Mouse (Mus musculus): ENCODE data around the gene Hormad1. TPM values are rescaled to one million over a fixed set of nuclear protein-coding genes. Genes with fewer than 3 reads are reported as not detected.
A peak's percentile ranks its signal among the peaks of the same experiment; 100 is the strongest.
"Not testable (repeated sequence)": the region's sequence is repeated elsewhere in the genome, so short reads cannot be mapped to it uniquely, and the experiment has no call there.

Hormad1 gene
- polyA plus RNA-seq, 1 experiment = not detected

DNA sequence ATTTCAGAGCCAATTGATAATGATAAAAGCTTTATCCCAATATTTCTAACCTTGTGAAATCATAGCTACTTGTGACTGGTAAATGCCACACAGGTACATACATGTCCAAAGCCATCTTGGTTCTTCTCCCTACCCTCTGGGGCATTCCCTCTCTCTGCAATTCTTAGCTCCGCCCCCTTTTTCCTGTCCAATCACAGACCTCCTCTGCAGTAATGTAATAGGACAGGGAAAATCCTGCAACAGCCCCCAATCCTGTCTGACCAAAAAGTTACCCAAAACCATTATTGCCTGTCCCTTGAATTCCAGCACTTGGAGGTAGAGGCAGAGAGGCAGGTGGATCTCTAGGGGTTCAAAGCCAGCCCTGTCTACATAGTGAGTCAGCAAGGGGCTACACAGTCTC is 61.8 kb downstream of the Hormad1 start:
- Histone ChIP-seq H3K4me3 (no peak overlapping the region), H3K79me2 (ENCODE audit: control insufficient read depth, insufficient read depth) (peaks cover 10% of the 10 kb centered on the region), H3K36me3 (ENCODE audit: control insufficient read depth, insufficient read depth) (peaks cover 10% of the 10 kb centered on the region), H3K4me2 (ENCODE audit: low read depth) (no peak overlapping the region), H3K27me3 (ENCODE audit: control insufficient read depth, insufficient read depth, insufficient read length) (no peaks in the 10 kb centered on the region), H3ac (ENCODE audit: control insufficient read depth, insufficient read length) (no peak overlapping the region)
- TF ChIP-seq SRF (IDR thresholded peaks at IDR 0.05; ENCODE audit: control insufficient read depth, insufficient read length, low read depth) (no peak), MYOD1 (IDR thresholded peaks at IDR 0.05; ENCODE audit: control insufficient read depth in 1 of 3, insufficient read length in 2 of 3, low read depth in 2 of 3) (no peak), USF1 (IDR thresholded peaks at IDR 0.05; ENCODE audit: low read depth) (no peak), E2F4 (IDR thresholded peaks at IDR 0.05; ENCODE audit: insufficient read depth) (no peak), POLR2AphosphoS2 (IDR thresholded peaks at IDR 0.05; ENCODE audit: insufficient read length, low read depth) (no peak), TCF12 (IDR thresholded peaks at IDR 0.05; ENCODE audit: insufficient read depth, poor library complexity, severe bottlenecking) (no peak), MAX (IDR thresholded peaks at IDR 0.05; ENCODE audit: low read depth) (no peak), REST (IDR thresholded peaks at IDR 0.05; ENCODE audit: insufficient read depth, insufficient read length) (no peak), POLR2A (IDR thresholded peaks at IDR 0.05; ENCODE audit: insufficient read length, low read depth) (no peak), TCF3 (IDR thresholded peaks at IDR 0.05; ENCODE audit: insufficient read length, low read depth) (no peak), MYOG (IDR thresholded peaks at IDR 0.05; ENCODE audit: control insufficient read depth in 1 of 3, insufficient read depth in 1 of 3, insufficient read length in 2 of 3, low read depth in 2 of 3) (no peak), CEBPB (IDR thresholded peaks at IDR 0.05; ENCODE audit: insufficient read depth, poor library complexity, severe bottlenecking) (no peak)

DNA sequence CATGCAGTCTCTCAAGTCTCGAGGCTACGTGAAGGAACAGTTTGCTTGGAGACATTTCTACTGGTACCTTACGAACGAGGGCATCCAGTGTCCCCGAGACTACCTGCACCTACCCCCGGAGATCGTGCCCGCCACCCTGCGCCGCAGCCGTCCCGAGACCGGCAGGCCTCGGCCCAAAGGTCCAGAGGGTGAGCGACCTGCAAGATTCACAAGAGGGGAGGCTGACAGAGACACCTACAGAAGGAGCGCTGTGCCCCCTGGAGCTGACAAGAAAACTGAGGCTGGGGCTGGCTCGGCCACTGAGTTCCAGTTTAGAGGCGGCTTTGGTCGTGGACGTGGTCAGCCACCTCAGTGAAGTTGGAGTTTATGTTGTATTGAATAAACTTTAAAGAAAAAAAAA is 62.9 kb downstream of the Hormad1 start:
- Histone ChIP-seq H3K36me3 (ENCODE audit: control insufficient read depth, insufficient read depth) (peaks cover 22% of the 10 kb centered on the region), H3K79me2 (ENCODE audit: control insufficient read depth, insufficient read depth) (peaks cover 22% of the 10 kb centered on the region)
- not testable (repeated sequence) for H3K4me2 ChIP-seq (ENCODE audit: low read depth); H3K27me3 ChIP-seq (ENCODE audit: control insufficient read depth, insufficient read depth, insufficient read length); H3K4me3 ChIP-seq; H3ac ChIP-seq (ENCODE audit: control insufficient read depth, insufficient read length)

DNA sequence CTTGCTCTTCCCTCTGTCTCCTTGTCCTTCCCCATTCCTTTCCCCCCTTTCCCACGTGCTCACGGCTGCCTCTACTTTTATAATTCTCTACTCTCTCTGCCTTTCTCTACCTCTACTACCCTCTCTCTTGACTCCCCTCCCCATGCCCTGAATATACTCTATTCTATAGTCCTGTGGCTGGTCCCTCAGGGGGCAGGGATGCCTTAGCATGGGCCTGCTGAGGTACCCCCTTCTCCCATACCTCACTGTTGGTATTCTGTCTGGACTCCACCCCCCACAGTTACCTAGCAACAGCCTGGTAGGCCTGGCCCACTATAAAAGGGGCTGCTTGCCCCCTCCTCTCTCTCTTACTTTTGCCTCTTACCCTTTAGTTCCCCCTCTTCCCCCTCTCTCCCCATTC is 64.1 kb downstream of the Hormad1 start:
- TF ChIP-seq E2F4 (IDR thresholded peaks at IDR 0.05; ENCODE audit: insufficient read depth) (no peak), MAX (IDR thresholded peaks at IDR 0.05; ENCODE audit: low read depth) (no peak), TCF3 (IDR thresholded peaks at IDR 0.05; ENCODE audit: insufficient read length, low read depth) (no peak), MYOD1 (IDR thresholded peaks at IDR 0.05; ENCODE audit: control insufficient read depth in 1 of 3, insufficient read length in 2 of 3, low read depth in 2 of 3) (no peak), SRF (IDR thresholded peaks at IDR 0.05; ENCODE audit: control insufficient read depth, insufficient read length, low read depth) (no peak), REST (IDR thresholded peaks at IDR 0.05; ENCODE audit: insufficient read depth, insufficient read length) (no peak), POLR2A (IDR thresholded peaks at IDR 0.05; ENCODE audit: insufficient read length, low read depth) (no peak), CEBPB (IDR thresholded peaks at IDR 0.05; ENCODE audit: insufficient read depth, poor library complexity, severe bottlenecking) (no peak), USF1 (IDR thresholded peaks at IDR 0.05; ENCODE audit: low read depth) (no peak), POLR2AphosphoS2 (IDR thresholded peaks at IDR 0.05; ENCODE audit: insufficient read length, low read depth) (no peak), MYOG (IDR thresholded peaks at IDR 0.05; ENCODE audit: control insufficient read depth in 1 of 3, insufficient read depth in 1 of 3, insufficient read length in 2 of 3, low read depth in 2 of 3) (no peak), TCF12 (IDR thresholded peaks at IDR 0.05; ENCODE audit: insufficient read depth, poor library complexity, severe bottlenecking) (no peak)
- no peak overlapping the region for H3ac ChIP-seq (ENCODE audit: control insufficient read depth, insufficient read length)
- no peak overlapping the region for H3K4me3 ChIP-seq
- H3K36me3 ChIP-seq (ENCODE audit: control insufficient read depth, insufficient read depth) = peaks cover 33% of the 10 kb centered on the region
- no peak overlapping the region for H3K4me2 ChIP-seq (ENCODE audit: low read depth)
- H3K79me2 ChIP-seq (ENCODE audit: control insufficient read depth, insufficient read depth) = peaks cover 34% of the 10 kb centered on the region
- H3K27me3 ChIP-seq (ENCODE audit: control insufficient read depth, insufficient read depth, insufficient read length) = no peaks in the 10 kb centered on the region

DNA sequence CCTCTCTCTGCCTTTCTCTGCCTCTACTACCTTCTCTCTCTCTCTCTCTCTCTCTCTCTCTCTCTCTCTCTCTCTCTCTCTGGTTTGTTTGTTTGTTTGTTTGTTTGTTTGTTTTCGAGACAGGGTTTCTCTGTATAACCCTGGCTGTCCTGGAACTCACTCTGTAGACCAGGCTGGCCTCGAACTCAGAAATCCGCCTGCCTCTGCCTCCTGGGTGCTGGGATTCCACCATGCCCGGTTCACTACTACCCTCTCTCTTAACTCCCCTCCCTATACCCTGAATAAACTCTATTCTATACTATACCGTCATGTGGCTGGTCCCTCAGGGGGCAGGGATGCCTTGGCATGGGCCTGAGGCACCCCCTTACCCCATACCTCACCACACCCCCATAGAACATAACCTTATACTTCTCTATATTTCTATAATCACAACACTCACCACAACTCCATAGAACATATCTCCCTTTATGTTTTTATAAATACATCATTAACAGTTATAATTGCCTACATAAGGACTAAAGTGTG is 64.6 kb downstream of the Hormad1 start:
- peak overlapping the region; percentile 89 for H3K4me2 ChIP-seq (ENCODE audit: low read depth)
- peak overlapping the region; percentile 62 for H3K4me3 ChIP-seq
- not testable (repeated sequence) for H3ac ChIP-seq (ENCODE audit: control insufficient read depth, insufficient read length)

DNA sequence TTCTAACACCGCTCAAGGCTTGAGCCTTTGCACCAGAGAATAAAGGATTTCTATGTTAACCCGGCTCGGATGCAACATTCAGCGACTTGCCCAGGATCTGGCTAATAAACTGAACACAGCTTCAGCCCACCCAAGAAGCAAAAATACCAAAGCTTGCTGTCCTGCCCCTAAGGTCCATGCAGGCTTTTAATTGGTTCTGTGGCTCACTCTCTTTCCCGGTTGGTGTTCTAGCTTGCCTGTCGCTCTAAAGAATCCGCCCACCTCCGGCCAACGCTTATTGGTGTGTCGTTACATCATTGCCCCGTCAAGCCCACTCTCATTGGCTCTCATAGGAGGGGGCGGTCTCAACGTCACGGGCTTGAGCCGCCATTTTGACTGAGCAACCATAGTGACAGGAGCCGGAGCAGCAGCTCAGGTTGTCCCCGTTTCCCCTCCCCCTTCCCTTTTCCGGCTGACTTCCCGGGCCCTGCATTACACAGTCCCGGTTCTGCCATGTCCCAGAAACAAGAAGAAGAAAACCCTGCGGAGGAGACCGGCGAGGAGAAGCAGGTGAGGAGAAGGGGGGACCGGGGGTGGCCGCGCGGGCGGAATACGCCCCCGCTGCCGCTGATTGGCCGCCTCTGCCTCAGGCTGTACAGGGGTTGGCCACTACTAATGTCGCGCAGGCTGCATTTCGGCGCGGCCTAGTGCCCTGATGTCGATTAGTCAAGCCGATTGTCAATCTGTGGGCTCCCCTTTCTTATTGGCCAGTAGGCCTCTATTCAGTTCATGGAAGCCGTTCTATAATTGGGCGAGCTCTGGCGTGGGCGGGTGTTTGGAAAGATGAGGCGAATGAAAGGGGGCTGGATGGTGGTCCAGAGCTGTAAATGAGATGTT is 65.4 kb downstream of the Hormad1 start, which contains the start of gene Ensa:
Gene Ensa, plus strand, starts transcription at position 366 of the 876 bp plus-strand sequence.
- Histone ChIP-seq H3K4me3 (peak within 1 kb of the TSS; percentile 62), H3K27me3 (ENCODE audit: control insufficient read depth, insufficient read depth, insufficient read length) (no peaks in the 10 kb centered on the region), H3K36me3 (ENCODE audit: control insufficient read depth, insufficient read depth) (peaks cover 37% of the 10 kb centered on the region), H3ac (ENCODE audit: control insufficient read depth, insufficient read length) (no peak within 1 kb of the TSS), H3K4me2 (ENCODE audit: low read depth) (peak within 1 kb of the TSS; percentile 99), H3K79me2 (ENCODE audit: control insufficient read depth, insufficient read depth) (peaks cover 37% of the 10 kb centered on the region)
- TF ChIP-seq MYOD1 (IDR thresholded peaks at IDR 0.05; ENCODE audit: control insufficient read depth in 1 of 3, insufficient read length in 2 of 3, low read depth in 2 of 3) = no peak
- TF ChIP-seq TCF3 (IDR thresholded peaks at IDR 0.05; ENCODE audit: insufficient read length, low read depth) = no peak
- TF ChIP-seq SRF (IDR thresholded peaks at IDR 0.05; ENCODE audit: control insufficient read depth, insufficient read length, low read depth) = peak; percentile 45
- no peak for TF ChIP-seq TCF12 (IDR thresholded peaks at IDR 0.05; ENCODE audit: insufficient read depth, poor library complexity, severe bottlenecking)
- TF ChIP-seq REST (IDR thresholded peaks at IDR 0.05; ENCODE audit: insufficient read depth, insufficient read length) = no peak
- no peak for TF ChIP-seq USF1 (IDR thresholded peaks at IDR 0.05; ENCODE audit: low read depth)
- TF ChIP-seq E2F4 (IDR thresholded peaks at IDR 0.05; ENCODE audit: insufficient read depth) = no peak
- TF ChIP-seq MYOG (IDR thresholded peaks at IDR 0.05; ENCODE audit: control insufficient read depth in 1 of 3, insufficient read depth in 1 of 3, insufficient read length in 2 of 3, low read depth in 2 of 3) = no peak
- TF ChIP-seq POLR2A (IDR thresholded peaks at IDR 0.05; ENCODE audit: insufficient read length, low read depth) = peak; percentile 67
- TF ChIP-seq CEBPB (IDR thresholded peaks at IDR 0.05; ENCODE audit: insufficient read depth, poor library complexity, severe bottlenecking) = 0 out of 2 replicates have a peak, but pooled peaks have one; percentile 42
- TF ChIP-seq POLR2AphosphoS2 (IDR thresholded peaks at IDR 0.05; ENCODE audit: insufficient read length, low read depth) = peak; percentile 44
- no peak for TF ChIP-seq MAX (IDR thresholded peaks at IDR 0.05; ENCODE audit: low read depth)

More for the DNA sequence above, 64.6 kb downstream of the Hormad1 start:
- H3K36me3 ChIP-seq (ENCODE audit: control insufficient read depth, insufficient read depth) = peaks cover 38% of the 10 kb centered on the region
- H3K27me3 ChIP-seq (ENCODE audit: control insufficient read depth, insufficient read depth, insufficient read length) = not testable (repeated sequence)
- H3K79me2 ChIP-seq (ENCODE audit: control insufficient read depth, insufficient read depth) = peaks cover 37% of the 10 kb centered on the region

Data from myocyte (in vitro differentiated cells).